Mouse (Mus musculus): ENCODE measurements around the gene Tgds.
"Not testable (repeated sequence)": the region's sequence is repeated elsewhere in the genome, so short reads cannot be mapped to it uniquely, and the experiment has no call there.

Gene Tgds

GRCm38 (mm10) chr14:118132642-118132977 lies at the start of gene Tgds:
Gene Tgds, minus strand, starts transcription at chr14:118132755.
- peak; percentile 99 for DNase-seq (ENCODE audit: low read depth)

DNA sequence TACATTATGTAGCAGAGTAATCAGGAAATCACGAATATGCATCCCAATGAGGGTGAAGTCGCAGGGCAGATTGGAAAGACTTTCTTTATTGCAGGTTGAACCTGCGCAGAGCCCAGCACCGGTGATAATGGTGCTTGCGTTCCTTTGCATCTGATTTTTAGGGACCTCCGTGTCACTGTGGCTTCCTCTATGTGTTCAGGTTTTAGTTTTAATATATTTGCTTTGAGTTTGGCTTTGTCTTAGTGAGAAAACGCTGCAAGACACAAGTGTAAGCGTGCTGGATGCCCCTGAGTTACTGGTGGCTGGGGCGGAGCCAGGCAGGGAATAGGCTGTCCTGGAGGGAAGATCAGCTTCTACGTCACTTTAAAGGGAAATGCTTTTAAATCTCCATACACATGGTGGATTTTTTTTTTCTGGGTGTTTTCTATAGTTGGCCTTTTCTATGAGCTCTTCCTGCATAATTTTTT lies 48.2 kb upstream of the Tgds start:
- DNase-seq (ENCODE audit: low read depth): no peak

- DNase-seq (ENCODE audit: low read depth): peak; percentile 17
Observed at GRCm38 (mm10) chr14:118180117-118180557, 47.6 kb upstream of the Tgds start.

DNA sequence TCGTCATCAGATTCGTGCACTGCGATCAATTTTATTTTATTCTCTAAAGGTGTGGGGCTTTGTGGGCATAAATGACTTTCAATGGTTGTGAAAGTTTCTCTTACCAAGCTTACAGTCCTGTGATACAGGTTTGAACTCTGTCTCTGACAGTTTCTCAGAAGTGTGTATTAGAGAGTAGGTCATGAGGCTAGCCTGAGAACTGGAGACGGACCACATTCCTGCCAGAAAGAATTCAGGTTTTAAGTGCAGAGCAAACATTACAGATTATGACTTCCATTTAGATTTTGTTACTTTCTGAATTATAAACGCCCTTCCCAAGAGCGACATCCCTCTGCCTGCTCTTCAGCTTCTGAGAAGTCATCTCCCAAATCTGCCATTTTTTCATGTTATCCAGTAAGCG lies 47.1 kb upstream of the Tgds start:
- DNase-seq (ENCODE audit: low read depth): peak; percentile 4

DNA sequence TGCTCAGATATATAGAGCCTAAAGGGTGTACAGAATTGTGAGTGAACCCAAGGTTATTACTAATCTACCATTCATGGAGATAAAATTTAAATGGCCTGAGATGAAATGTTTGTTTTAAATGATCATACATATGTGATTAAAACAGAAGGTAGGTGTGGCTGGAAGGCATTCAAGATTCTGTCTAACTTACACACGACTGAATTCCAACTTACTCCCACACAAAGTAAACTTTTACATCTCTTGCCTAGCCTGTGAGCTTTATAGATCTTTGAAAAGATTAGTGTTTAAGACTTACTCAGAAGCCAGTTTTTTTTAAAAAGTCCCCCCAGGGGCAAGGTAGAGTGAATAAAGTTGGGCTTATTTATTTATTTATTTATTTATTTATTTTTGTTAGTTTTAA lies 46.7 kb upstream of the Tgds start:
- DNase-seq (ENCODE audit: low read depth): no peak

DNA sequence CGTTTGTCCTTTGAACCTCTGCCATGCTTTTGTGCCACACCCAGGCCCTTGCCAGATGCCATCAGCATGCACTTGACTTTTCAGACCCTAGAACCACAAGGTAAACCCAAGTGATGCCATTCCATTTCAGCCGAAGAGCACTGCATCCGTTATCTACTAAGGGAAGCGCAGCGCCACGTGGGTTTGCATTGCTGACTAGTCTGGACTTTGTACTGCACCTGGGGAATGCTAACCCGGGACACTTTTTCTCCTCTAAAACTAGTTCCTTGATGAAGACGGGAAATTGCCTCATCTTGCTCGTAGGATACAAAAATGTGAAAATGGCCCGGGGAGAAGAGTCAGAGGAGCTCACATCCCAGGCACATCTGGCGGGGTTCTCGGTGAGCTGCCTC lies 43.1 kb upstream of the Tgds start:
- DNase-seq (ENCODE audit: low read depth): no peak

DNA sequence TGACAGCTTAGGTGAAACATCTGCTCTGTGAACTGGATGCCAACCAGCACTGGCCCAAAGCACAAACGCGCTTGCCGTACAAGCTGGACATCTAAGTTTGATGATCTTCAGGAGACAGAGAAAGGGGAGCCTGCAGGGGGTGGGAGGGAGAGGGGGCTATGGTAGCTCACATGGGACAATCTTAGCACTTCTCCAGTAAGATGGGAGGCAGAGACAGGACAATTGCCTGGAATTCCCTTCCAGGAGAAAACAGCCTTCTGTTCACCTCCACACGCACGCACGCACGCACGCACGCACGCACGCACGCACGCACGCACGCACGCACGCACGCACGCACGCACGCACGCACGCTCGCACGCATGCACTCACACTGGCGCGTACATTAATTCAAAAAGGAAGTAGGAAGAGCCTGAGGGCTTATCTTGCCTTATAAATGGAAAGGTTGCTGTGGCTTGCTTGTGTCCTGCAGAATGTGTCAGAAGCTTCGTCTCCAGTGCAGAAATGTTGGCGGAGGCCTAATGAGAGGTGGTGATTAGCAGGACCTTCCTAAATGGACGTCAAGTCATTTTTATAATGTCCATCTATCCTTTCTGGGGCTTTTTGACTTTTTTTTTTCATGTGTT lies 42.6 kb upstream of the Tgds start:
- DNase-seq (ENCODE audit: low read depth): no peak

DNA sequence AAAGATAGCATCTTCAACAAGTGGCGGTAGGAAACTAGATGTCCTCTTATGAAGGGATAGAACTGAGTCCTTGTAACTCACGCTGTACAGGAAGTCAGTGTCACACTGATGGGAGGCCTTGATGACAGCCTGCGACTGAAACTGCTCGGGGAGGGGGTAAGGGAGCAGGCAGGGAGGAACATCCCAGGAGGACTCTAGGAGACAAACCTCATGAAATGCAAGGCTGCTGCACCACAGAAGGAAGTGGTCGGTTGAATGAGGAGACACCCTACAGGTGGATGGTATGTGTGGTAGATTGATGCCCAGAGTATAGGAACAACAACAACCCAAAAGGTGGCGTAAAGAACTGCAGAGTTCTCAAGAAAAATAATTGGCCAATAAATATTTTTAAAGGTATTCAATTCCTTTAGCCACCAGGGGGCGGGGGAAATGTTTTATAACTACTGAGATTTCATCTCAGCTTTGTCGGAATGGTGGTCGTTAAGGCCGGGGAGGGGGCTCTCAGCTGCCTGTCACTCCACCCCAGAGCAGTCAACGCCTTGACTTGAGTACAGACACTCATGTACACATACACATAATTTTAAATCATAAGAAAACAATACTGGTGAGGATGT lies 41.1 kb upstream of the Tgds start:
- DNase-seq (ENCODE audit: low read depth): peak; percentile 24

GRCm38 (mm10) chr14:118168776-118169175 lies 36.2 kb upstream of the Tgds start:
- no peak for DNase-seq (ENCODE audit: low read depth)

- no peak for DNase-seq (ENCODE audit: low read depth)
Observed at GRCm38 (mm10) chr14:118162640-118163039, 30.1 kb upstream of the Tgds start.

DNA sequence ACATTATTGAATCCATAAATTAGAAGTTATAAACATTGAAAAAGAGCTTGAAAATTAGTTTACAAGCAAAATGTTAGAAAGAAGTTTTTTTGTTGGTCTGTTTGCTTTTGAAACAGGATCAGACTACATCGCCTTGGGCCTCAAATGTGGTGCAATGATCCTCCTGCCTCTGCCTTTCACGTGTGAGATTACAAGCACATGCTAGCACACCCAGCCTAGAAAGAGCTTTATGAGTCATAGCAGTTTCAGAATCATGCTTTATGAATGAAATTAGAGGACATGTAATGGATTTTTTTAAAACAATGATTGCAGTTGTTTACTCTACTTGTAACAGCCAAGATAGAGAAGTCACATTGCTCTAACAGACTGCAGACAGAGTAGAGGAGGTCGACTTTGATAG lies 29.2 kb upstream of the Tgds start:
- DNase-seq (ENCODE audit: low read depth): no peak

- peak; percentile 50 for DNase-seq (ENCODE audit: low read depth)
Observed at GRCm38 (mm10) chr14:118157146-118157545, 24.6 kb upstream of the Tgds start.

- DNase-seq (ENCODE audit: low read depth): no peak
Observed at GRCm38 (mm10) chr14:118156740-118157139, 24.2 kb upstream of the Tgds start.

- not testable (repeated sequence) for DNase-seq (ENCODE audit: low read depth)
Observed at GRCm38 (mm10) chr14:118156056-118156455, 23.5 kb upstream of the Tgds start.

GRCm38 (mm10) chr14:118152294-118152651 lies 19.7 kb upstream of the Tgds start:
- DNase-seq (ENCODE audit: low read depth): no peak

- DNase-seq (ENCODE audit: low read depth): peak; percentile 73
Observed at GRCm38 (mm10) chr14:118151651-118152293, 19.2 kb upstream of the Tgds start.

- DNase-seq (ENCODE audit: low read depth): no peak
Observed at GRCm38 (mm10) chr14:118150656-118151551, 18.3 kb upstream of the Tgds start.

DNA sequence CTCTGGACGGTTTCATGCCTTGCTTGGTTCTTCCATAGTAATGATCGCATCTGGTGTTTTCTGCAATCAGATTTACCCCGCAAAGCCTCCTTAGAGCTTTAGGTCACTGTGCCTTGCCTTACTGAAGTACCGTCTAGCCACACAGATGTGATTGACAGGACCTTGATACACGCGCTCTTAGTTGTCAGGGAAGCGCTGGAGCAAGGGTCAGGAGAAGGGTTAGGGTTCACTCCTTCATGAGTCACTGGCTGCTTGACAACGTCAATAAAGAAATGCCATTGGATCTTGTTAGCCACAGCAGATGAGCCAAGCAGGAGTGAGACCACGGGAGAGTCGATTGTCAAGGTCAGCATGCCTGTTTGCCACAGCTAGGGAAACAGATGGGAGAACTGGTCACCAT lies 16.0 kb upstream of the Tgds start:
- DNase-seq (ENCODE audit: low read depth): no peak

DNA sequence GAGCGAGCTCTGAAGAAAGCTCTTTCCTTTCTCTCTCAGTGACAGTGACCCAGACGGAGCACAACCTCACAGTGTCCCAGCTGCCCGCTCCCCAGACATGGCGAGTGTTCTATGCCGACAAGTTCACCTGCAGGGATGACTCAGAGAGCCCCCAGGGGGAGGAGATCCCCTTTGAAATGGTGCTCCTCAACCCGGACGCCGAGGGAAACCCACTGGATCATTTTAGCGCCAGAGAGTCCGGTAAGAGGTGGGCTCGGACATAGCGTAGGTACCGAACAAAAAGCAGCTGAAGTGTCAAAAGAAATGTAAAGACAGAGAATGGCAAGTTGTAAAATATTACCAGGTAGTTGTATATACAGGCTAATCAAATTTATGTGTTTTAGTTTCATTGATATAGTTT lies 15.5 kb upstream of the Tgds start:
- no peak for DNase-seq (ENCODE audit: low read depth)

- no peak for DNase-seq (ENCODE audit: low read depth)
Observed at GRCm38 (mm10) chr14:118142283-118142682, 9.7 kb upstream of the Tgds start.

GRCm38 (mm10) chr14:118137487-118137886 lies 4.9 kb upstream of the Tgds start:
- peak; percentile 48 for DNase-seq (ENCODE audit: low read depth)

- peak; percentile 98 for DNase-seq (ENCODE audit: low read depth)
Observed at GRCm38 (mm10) chr14:118136744-118137452, 4.3 kb upstream of the Tgds start, which contains the start of gene Gpr180. Gene Gpr180, plus strand, starts transcription at chr14:118137158.
